Mouse (Mus musculus): ENCODE measurements at regions not wholly inside any gene's neighbourhood (a gene's known extent, or its start where the extent isn't known, plus 50 kb on each side); places are given as distances from the start of the nearest gene placed in this dataset.

GRCm38 (mm10) chr5:62113664-62114063 lies 305.0 kb downstream of the G6pd2 start:
- H3K27ac ChIP-seq (ENCODE audit: low read depth, low read length) = no peak overlapping the region
- WGBS = 85% methylated on average over 1 of the region's 1 CpGs
- no peak for ATAC-seq (ENCODE audit: low FRiP score)
- no peak overlapping the region for H3K4me2 ChIP-seq
- no peak overlapping the region for H3K4me3 ChIP-seq (ENCODE audit: low read depth, low read length)
- DNase-seq (ENCODE audit: low spot score, missing footprints) = no peak
- H3K9me3 ChIP-seq (ENCODE audit: control insufficient read depth, low read length) = no peaks in the 10 kb centered on the region
- H3K9ac ChIP-seq (ENCODE audit: low read length) = no peak overlapping the region
- no peaks in the 10 kb centered on the region for H3K36me3 ChIP-seq (ENCODE audit: control insufficient read depth, insufficient read depth, low read length)
- no peaks in the 10 kb centered on the region for H3K27me3 ChIP-seq (ENCODE audit: control insufficient read depth, insufficient read depth, low read length)
- no peaks in the 10 kb centered on the region for H3K4me1 ChIP-seq (ENCODE audit: control insufficient read depth, insufficient read depth, low read length)

GRCm38 (mm10) chr5:62145178-62145577 lies 336.6 kb downstream of the G6pd2 start:
- Histone ChIP-seq H3K4me2 (no peak overlapping the region), H3K4me3 (ENCODE audit: low read depth, low read length) (no peak overlapping the region), H3K9ac (ENCODE audit: low read length) (no peak overlapping the region), H3K27ac (ENCODE audit: low read depth, low read length) (no peak overlapping the region), H3K9me3 (ENCODE audit: control insufficient read depth, low read length) (no peaks in the 10 kb centered on the region), H3K36me3 (ENCODE audit: control insufficient read depth, insufficient read depth, low read length) (no peaks in the 10 kb centered on the region), H3K4me1 (ENCODE audit: control insufficient read depth, insufficient read depth, low read length) (no peaks in the 10 kb centered on the region), H3K27me3 (ENCODE audit: control insufficient read depth, insufficient read depth, low read length) (no peaks in the 10 kb centered on the region)
- no peak for ATAC-seq (ENCODE audit: low FRiP score)
- DNase-seq (ENCODE audit: low spot score, missing footprints) = no peak

GRCm38 (mm10) chr5:62147399-62147798 lies 338.8 kb downstream of the G6pd2 start:
- no peak overlapping the region for H3K9ac ChIP-seq (ENCODE audit: low read length)
- H3K4me2 ChIP-seq = no peak overlapping the region
- DNase-seq (ENCODE audit: low spot score, missing footprints) = no peak
- no peaks in the 10 kb centered on the region for H3K36me3 ChIP-seq (ENCODE audit: control insufficient read depth, insufficient read depth, low read length)
- H3K9me3 ChIP-seq (ENCODE audit: control insufficient read depth, low read length) = no peaks in the 10 kb centered on the region
- no peaks in the 10 kb centered on the region for H3K4me1 ChIP-seq (ENCODE audit: control insufficient read depth, insufficient read depth, low read length)
- H3K4me3 ChIP-seq (ENCODE audit: low read depth, low read length) = no peak overlapping the region
- ATAC-seq (ENCODE audit: low FRiP score) = peak; percentile 67
- H3K27ac ChIP-seq (ENCODE audit: low read depth, low read length) = no peak overlapping the region
- H3K27me3 ChIP-seq (ENCODE audit: control insufficient read depth, insufficient read depth, low read length) = no peaks in the 10 kb centered on the region

GRCm38 (mm10) chr5:62160528-62160927 lies 351.9 kb downstream of the G6pd2 start:
- WGBS = 80% methylated on average over 2 of the region's 2 CpGs
- Histone ChIP-seq H3K27me3 (ENCODE audit: control insufficient read depth, insufficient read depth, low read length) (no peaks in the 10 kb centered on the region), H3K9me3 (ENCODE audit: control insufficient read depth, low read length) (no peaks in the 10 kb centered on the region), H3K36me3 (ENCODE audit: control insufficient read depth, insufficient read depth, low read length) (no peaks in the 10 kb centered on the region), H3K9ac (ENCODE audit: low read length) (no peak overlapping the region), H3K4me1 (ENCODE audit: control insufficient read depth, insufficient read depth, low read length) (no peaks in the 10 kb centered on the region), H3K27ac (ENCODE audit: low read depth, low read length) (no peak overlapping the region), H3K4me2 (no peak overlapping the region), H3K4me3 (ENCODE audit: low read depth, low read length) (no peak overlapping the region)
- DNase-seq (ENCODE audit: low spot score, missing footprints) (no peak), ATAC-seq (ENCODE audit: low FRiP score) (no peak)

- 90% methylated on average over 2 of the region's 2 CpGs for WGBS
- no peak overlapping the region for H3K4me3 ChIP-seq (ENCODE audit: low read depth, low read length)
- no peak overlapping the region for H3K27ac ChIP-seq (ENCODE audit: low read depth, low read length)
- H3K9ac ChIP-seq (ENCODE audit: low read length) = no peak overlapping the region
- H3K9me3 ChIP-seq (ENCODE audit: control insufficient read depth, low read length) = no peaks in the 10 kb centered on the region
- H3K36me3 ChIP-seq (ENCODE audit: control insufficient read depth, insufficient read depth, low read length) = no peaks in the 10 kb centered on the region
- no peaks in the 10 kb centered on the region for H3K4me1 ChIP-seq (ENCODE audit: control insufficient read depth, insufficient read depth, low read length)
- no peaks in the 10 kb centered on the region for H3K27me3 ChIP-seq (ENCODE audit: control insufficient read depth, insufficient read depth, low read length)
- no peak for DNase-seq (ENCODE audit: low spot score, missing footprints)
- H3K4me2 ChIP-seq = no peak overlapping the region
- no peak for ATAC-seq (ENCODE audit: low FRiP score)
Measured at GRCm38 (mm10) chr5:62192073-62192472, 383.5 kb downstream of the G6pd2 start.

GRCm38 (mm10) chr5:62205384-62205783 lies 396.8 kb downstream of the G6pd2 start:
- no peak overlapping the region for H3K4me2 ChIP-seq
- no peak for ATAC-seq (ENCODE audit: low FRiP score)
- no peaks in the 10 kb centered on the region for H3K36me3 ChIP-seq (ENCODE audit: control insufficient read depth, insufficient read depth, low read length)
- no peaks in the 10 kb centered on the region for H3K27me3 ChIP-seq (ENCODE audit: control insufficient read depth, insufficient read depth, low read length)
- no peak for DNase-seq (ENCODE audit: low spot score, missing footprints)
- H3K9me3 ChIP-seq (ENCODE audit: control insufficient read depth, low read length) = no peaks in the 10 kb centered on the region
- no peak overlapping the region for H3K27ac ChIP-seq (ENCODE audit: low read depth, low read length)
- H3K4me1 ChIP-seq (ENCODE audit: control insufficient read depth, insufficient read depth, low read length) = no peaks in the 10 kb centered on the region
- H3K4me3 ChIP-seq (ENCODE audit: low read depth, low read length) = no peak overlapping the region
- WGBS = 61% methylated on average over 2 of the region's 2 CpGs
- no peak overlapping the region for H3K9ac ChIP-seq (ENCODE audit: low read length)

Measured in midbrain, embryonic 11.5 days (tissue).